Mouse (Mus musculus): ENCODE measurements around the gene Ptprs. TPM values are rescaled to one million over a fixed set of nuclear protein-coding genes. Genes with fewer than 3 reads are reported as not detected.

Ptprs gene
- polyA plus RNA-seq, 1 experiment = 478 TPM

- TF ChIP-seq POLR2A (IDR thresholded peaks at IDR 0.05; ENCODE audit: borderline replicate concordance, insufficient read depth, low read length) = no peak
- TF ChIP-seq CTCF (IDR thresholded peaks at IDR 0.05; ENCODE audit: borderline replicate concordance, insufficient read depth, low read depth, low read length) = no peak
- Histone ChIP-seq H3K4me1 (ENCODE audit: control insufficient read depth, insufficient read depth, low read length) (peaks cover 6% of the 10 kb centered on the region; the same call in 1 of the 2 replicates), H3K27ac (ENCODE audit: insufficient read depth, low read length) (no peak overlapping the region), H3K4me3 (replicated peaks; ENCODE audit: insufficient read depth, low read depth, low read length) (no peak overlapping the region), H3K27me3 (ENCODE audit: control insufficient read depth, insufficient read depth, low read length) (no peaks in the 10 kb centered on the region)
- DNase-seq = no peak
- 59% methylated on average over 3 of the region's 3 CpGs for WGBS
These were observed 44.7 kb downstream of the Ptprs start for GRCm38 (mm10) chr17:56431582-56431981.

GRCm38 (mm10) chr17:56427857-56428256 lies 48.4 kb downstream of the Ptprs start:
- H3K27me3 ChIP-seq (ENCODE audit: control insufficient read depth, insufficient read depth, low read length) = no peaks in the 10 kb centered on the region
- no peak overlapping the region for H3K27ac ChIP-seq (ENCODE audit: insufficient read depth, low read length)
- no peak overlapping the region for H3K4me3 ChIP-seq (replicated peaks; ENCODE audit: insufficient read depth, low read depth, low read length)
- TF ChIP-seq POLR2A (IDR thresholded peaks at IDR 0.05; ENCODE audit: borderline replicate concordance, insufficient read depth, low read length) (no peak), CTCF (IDR thresholded peaks at IDR 0.05; ENCODE audit: borderline replicate concordance, insufficient read depth, low read depth, low read length) (no peak)
- DNase-seq = no peak
- 84% methylated on average over 28 of the region's 28 CpGs for WGBS
- H3K4me1 ChIP-seq (ENCODE audit: control insufficient read depth, insufficient read depth, low read length) = peaks cover 13% of the 10 kb centered on the region

- WGBS = 42% methylated on average over 3 of the region's 3 CpGs
- DNase-seq = no peak
- TF ChIP-seq CTCF (IDR thresholded peaks at IDR 0.05; ENCODE audit: borderline replicate concordance, insufficient read depth, low read depth, low read length) (no peak), POLR2A (IDR thresholded peaks at IDR 0.05; ENCODE audit: borderline replicate concordance, insufficient read depth, low read length) (no peak)
- Histone ChIP-seq H3K27me3 (ENCODE audit: control insufficient read depth, insufficient read depth, low read length) (no peaks in the 10 kb centered on the region), H3K4me1 (ENCODE audit: control insufficient read depth, insufficient read depth, low read length) (peaks cover 13% of the 10 kb centered on the region), H3K4me3 (replicated peaks; ENCODE audit: insufficient read depth, low read depth, low read length) (no peak overlapping the region), H3K27ac (ENCODE audit: insufficient read depth, low read length) (no peak overlapping the region)
These were observed 50.3 kb downstream of the Ptprs start for GRCm38 (mm10) chr17:56425941-56426340.

- Histone ChIP-seq H3K4me3 (replicated peaks; ENCODE audit: insufficient read depth, low read depth, low read length) (peak overlapping the region; percentile 41), H3K27me3 (ENCODE audit: control insufficient read depth, insufficient read depth, low read length) (no peaks in the 10 kb centered on the region), H3K4me1 (ENCODE audit: control insufficient read depth, insufficient read depth, low read length) (peaks cover 13% of the 10 kb centered on the region), H3K27ac (ENCODE audit: insufficient read depth, low read length) (no peak overlapping the region)
- DNase-seq = peak; percentile 80 to 88
- WGBS = 4% methylated on average over 44 of the region's 47 CpGs
- TF ChIP-seq POLR2A (IDR thresholded peaks at IDR 0.05; ENCODE audit: borderline replicate concordance, insufficient read depth, low read length) (0 out of 2 replicates have a peak, but pooled peaks have one; percentile 21), CTCF (IDR thresholded peaks at IDR 0.05; ENCODE audit: borderline replicate concordance, insufficient read depth, low read depth, low read length) (peak; percentile 77)
These were observed 50.7 kb downstream of the Ptprs start for GRCm38 (mm10) chr17:56425584-56425914.

- Histone ChIP-seq H3K27me3 (ENCODE audit: control insufficient read depth, insufficient read depth, low read length) (no peaks in the 10 kb centered on the region), H3K4me1 (ENCODE audit: control insufficient read depth, insufficient read depth, low read length) (peaks cover 13% of the 10 kb centered on the region), H3K27ac (ENCODE audit: insufficient read depth, low read length) (no peak overlapping the region), H3K4me3 (replicated peaks; ENCODE audit: insufficient read depth, low read depth, low read length) (peak overlapping the region; percentile 41)
- 35% methylated on average over 63 of the region's 77 CpGs for WGBS
- DNase-seq = peak; percentile 60 to 65
- TF ChIP-seq POLR2A (IDR thresholded peaks at IDR 0.05; ENCODE audit: borderline replicate concordance, insufficient read depth, low read length) (no peak), CTCF (IDR thresholded peaks at IDR 0.05; ENCODE audit: borderline replicate concordance, insufficient read depth, low read depth, low read length) (no peak)
These were observed 51.3 kb downstream of the Ptprs start for GRCm38 (mm10) chr17:56424726-56425583.

- no peak for DNase-seq
- TF ChIP-seq CTCF (IDR thresholded peaks at IDR 0.05; ENCODE audit: borderline replicate concordance, insufficient read depth, low read depth, low read length) = no peak
- TF ChIP-seq POLR2A (IDR thresholded peaks at IDR 0.05; ENCODE audit: borderline replicate concordance, insufficient read depth, low read length) = no peak
- Histone ChIP-seq H3K4me1 (ENCODE audit: control insufficient read depth, insufficient read depth, low read length) (no peaks in the 10 kb centered on the region), H3K27me3 (ENCODE audit: control insufficient read depth, insufficient read depth, low read length) (no peaks in the 10 kb centered on the region), H3K4me3 (replicated peaks; ENCODE audit: insufficient read depth, low read depth, low read length) (no peak overlapping the region), H3K27ac (ENCODE audit: insufficient read depth, low read length) (no peak overlapping the region)
- 98% methylated on average over 2 of the region's 2 CpGs for WGBS
These were observed 56.3 kb downstream of the Ptprs start for GRCm38 (mm10) chr17:56420022-56420421.

- peaks cover 14% of the 10 kb centered on the region for H3K4me1 ChIP-seq (ENCODE audit: control insufficient read depth, insufficient read depth, low read length)
- H3K4me3 ChIP-seq (replicated peaks; ENCODE audit: insufficient read depth, low read depth, low read length) = no peak overlapping the region
- WGBS = 37% methylated on average over 12 of the region's 12 CpGs
- no peaks in the 10 kb centered on the region for H3K27me3 ChIP-seq (ENCODE audit: control insufficient read depth, insufficient read depth, low read length)
- DNase-seq = no peak
- no peak for TF ChIP-seq POLR2A (IDR thresholded peaks at IDR 0.05; ENCODE audit: borderline replicate concordance, insufficient read depth, low read length)
- no peak for TF ChIP-seq CTCF (IDR thresholded peaks at IDR 0.05; ENCODE audit: borderline replicate concordance, insufficient read depth, low read depth, low read length)
- no peak overlapping the region for H3K27ac ChIP-seq (ENCODE audit: insufficient read depth, low read length)
These were observed 58.0 kb downstream of the Ptprs start for GRCm38 (mm10) chr17:56418304-56418703.

GRCm38 (mm10) chr17:56414785-56415184 lies 61.5 kb downstream of the Ptprs start:
- WGBS = 70% methylated on average over 9 of the region's 9 CpGs
- Histone ChIP-seq H3K27me3 (ENCODE audit: control insufficient read depth, insufficient read depth, low read length) (no peaks in the 10 kb centered on the region), H3K4me1 (ENCODE audit: control insufficient read depth, insufficient read depth, low read length) (peaks cover 19% of the 10 kb centered on the region), H3K27ac (ENCODE audit: insufficient read depth, low read length) (no peak overlapping the region), H3K4me3 (replicated peaks; ENCODE audit: insufficient read depth, low read depth, low read length) (no peak overlapping the region)
- TF ChIP-seq POLR2A (IDR thresholded peaks at IDR 0.05; ENCODE audit: borderline replicate concordance, insufficient read depth, low read length) (no peak), CTCF (IDR thresholded peaks at IDR 0.05; ENCODE audit: borderline replicate concordance, insufficient read depth, low read depth, low read length) (no peak)
- no peak for DNase-seq
